Mouse (Mus musculus): ENCODE measurements around the gene Gfer. TPM values are rescaled to one million over a fixed set of nuclear protein-coding genes. Genes with fewer than 3 reads are reported as not detected.
"Not testable (repeated sequence)": the region's sequence is repeated elsewhere in the genome, so short reads cannot be mapped to it uniquely, and the experiment has no call there.

Gene Gfer
- polyA plus RNA-seq, 1 experiment from 2014 or later, result 53.5 TPM

DNA sequence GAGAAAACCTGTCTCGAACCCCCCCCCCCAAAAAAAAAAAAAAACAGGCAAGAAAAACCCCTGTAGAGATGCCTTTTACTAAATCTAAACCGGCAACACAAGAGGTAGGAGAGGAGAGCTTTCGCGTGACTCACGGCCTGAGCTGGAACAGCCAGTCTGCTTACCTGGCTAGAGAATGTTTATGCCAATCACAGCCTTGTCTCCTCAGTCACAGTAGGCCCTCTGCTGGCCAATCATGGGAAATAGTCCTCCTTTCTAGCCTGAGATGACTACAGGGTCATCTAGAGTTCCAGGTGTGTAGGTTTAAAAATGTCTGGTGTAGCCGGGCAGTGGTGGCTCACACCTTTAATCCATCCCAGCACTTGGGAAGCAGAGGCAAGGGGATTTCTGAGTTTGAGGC, 28.5 kb downstream of the Gfer start:
- Histone ChIP-seq H3K4me1 (replicated peaks) (peaks cover 28% of the 10 kb centered on the region), H3K27ac (no peak overlapping the region), H3K27me3 (no peaks in the 10 kb centered on the region), H3K36me3 (no peaks in the 10 kb centered on the region), H3K4me2 (no peak overlapping the region), H3K9me3 (no peaks in the 10 kb centered on the region), H3K4me3 (replicated peaks) (no peak overlapping the region), H3K9ac (replicated peaks) (no peak overlapping the region)
- 26% methylated on average over 6 of the region's 6 CpGs for WGBS
- ATAC-seq (ENCODE audit: insufficient number of reproducible peaks, insufficient read depth, low FRiP score, low TSS enrichment, low read depth), result no peak

GRCm38 (mm10) chr17:24667011-24667410, 28.9 kb downstream of the Gfer start:
- WGBS, result 65% methylated on average over 7 of the region's 7 CpGs
- H3K4me3 ChIP-seq (replicated peaks); ATAC-seq (ENCODE audit: insufficient number of reproducible peaks, insufficient read depth, low FRiP score, low TSS enrichment, low read depth); H3K27me3 ChIP-seq; H3K36me3 ChIP-seq; H3K4me2 ChIP-seq; H3K9me3 ChIP-seq; H3K9ac ChIP-seq (replicated peaks); H3K27ac ChIP-seq: not testable (repeated sequence)
- H3K4me1 ChIP-seq (replicated peaks), result peaks cover 24% of the 10 kb centered on the region

- Histone ChIP-seq H3K27me3 (peaks cover 56% of the 10 kb centered on the region), H3K27ac (no peak within 1 kb of the TSS), H3K9ac (replicated peaks) (peak within 1 kb of the TSS; percentile 63), H3K9me3 (no peaks in the 10 kb centered on the region), H3K4me1 (replicated peaks) (peaks cover 12% of the 10 kb centered on the region), H3K36me3 (no peaks in the 10 kb centered on the region), H3K4me2 (peak within 1 kb of the TSS; percentile 97), H3K4me3 (replicated peaks) (peak within 1 kb of the TSS; percentile 52)
- ATAC-seq (ENCODE audit: insufficient number of reproducible peaks, insufficient read depth, low FRiP score, low TSS enrichment, low read depth), result peak; percentile 46; the same call in 1 of the 2 replicates
- 1% methylated on average over 47 of the region's 47 CpGs for WGBS
Measured at GRCm38 (mm10) chr17:24658017-24658758, 37.8 kb downstream of the Gfer start, which contains the start of gene Npw. Npw (minus strand) TSS chr17:24658457.

DNA sequence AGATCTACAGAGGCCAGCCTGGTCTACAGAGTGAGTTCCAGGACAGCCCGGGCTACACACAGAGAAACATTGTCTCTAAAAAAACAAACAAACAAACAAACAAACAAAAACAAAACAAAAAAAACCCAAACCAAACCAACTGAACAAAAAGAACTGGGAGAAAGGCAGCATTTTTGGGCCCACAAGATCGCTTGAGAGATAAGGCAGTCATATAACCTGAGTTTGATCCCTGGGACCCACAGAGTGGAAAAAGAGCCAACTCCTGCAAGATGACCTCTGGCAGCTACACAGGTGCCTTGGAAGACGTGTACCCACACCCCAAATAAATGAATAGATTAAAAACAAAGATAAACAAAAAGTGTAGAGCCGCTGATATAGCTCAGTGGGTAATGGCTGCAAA, 41.0 kb downstream of the Gfer start:
- H3K4me2 ChIP-seq, result no peak overlapping the region
- WGBS, result 83% methylated on average over 4 of the region's 4 CpGs
- no peaks in the 10 kb centered on the region for H3K9me3 ChIP-seq
- H3K36me3 ChIP-seq, result no peaks in the 10 kb centered on the region
- ATAC-seq (ENCODE audit: insufficient number of reproducible peaks, insufficient read depth, low FRiP score, low TSS enrichment, low read depth), result no peak
- no peak overlapping the region for H3K27ac ChIP-seq
- no peak overlapping the region for H3K9ac ChIP-seq (replicated peaks)
- H3K4me1 ChIP-seq (replicated peaks), result peaks cover 18% of the 10 kb centered on the region
- peaks cover 41% of the 10 kb centered on the region for H3K27me3 ChIP-seq
- no peak overlapping the region for H3K4me3 ChIP-seq (replicated peaks)

DNA sequence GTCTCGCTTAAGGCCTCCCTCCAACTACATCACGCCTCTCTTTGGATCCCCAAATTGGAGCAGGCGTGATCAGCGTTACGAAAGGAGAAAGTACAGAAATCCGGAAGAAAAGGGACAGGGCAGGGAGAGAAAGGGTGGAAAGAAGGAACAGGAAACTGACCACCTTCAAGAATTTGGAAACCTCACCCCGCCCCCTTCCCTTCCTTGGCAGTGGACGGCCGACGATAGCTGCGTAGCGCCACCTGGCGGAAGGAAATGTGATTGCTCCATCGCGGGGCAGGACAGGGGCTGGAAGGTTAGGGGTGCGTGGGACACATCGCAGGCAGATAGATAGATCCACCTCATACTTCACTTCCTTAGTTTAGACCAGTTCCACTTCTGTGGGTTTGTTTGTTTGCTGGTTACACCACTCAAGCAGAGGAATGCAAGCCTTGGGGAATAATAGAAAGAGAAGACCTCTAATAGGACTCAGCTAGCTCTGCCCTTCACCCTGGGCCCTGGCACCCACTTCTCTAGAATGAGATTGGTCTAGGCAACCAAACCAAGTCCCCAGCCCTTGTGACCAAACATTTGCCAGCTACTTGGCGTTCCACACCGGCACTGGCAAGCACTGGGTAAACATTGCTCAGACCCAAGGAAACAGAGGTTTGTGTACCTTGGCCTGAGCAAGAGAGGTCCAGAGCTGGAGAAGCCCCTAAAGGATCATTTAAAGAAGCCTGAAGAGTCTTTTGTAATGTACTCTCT, 41.8 kb downstream of the Gfer start:
- Histone ChIP-seq H3K36me3 (no peaks in the 10 kb centered on the region), H3K9me3 (no peaks in the 10 kb centered on the region), H3K4me1 (replicated peaks) (peaks cover 23% of the 10 kb centered on the region), H3K9ac (replicated peaks) (no peak overlapping the region), H3K4me3 (replicated peaks) (peak overlapping the region; percentile 35), H3K27me3 (peaks cover 32% of the 10 kb centered on the region), H3K27ac (peak overlapping the region; percentile 59; the same call in 1 of the 2 replicates), H3K4me2 (peak overlapping the region; percentile 62)
- WGBS, result 6% methylated on average over 19 of the region's 19 CpGs
- no peak for ATAC-seq (ENCODE audit: insufficient number of reproducible peaks, insufficient read depth, low FRiP score, low TSS enrichment, low read depth)

GRCm38 (mm10) chr17:24651835-24652234, 44.1 kb downstream of the Gfer start:
- Histone ChIP-seq H3K9me3 (no peaks in the 10 kb centered on the region), H3K4me1 (replicated peaks) (peaks cover 29% of the 10 kb centered on the region), H3K36me3 (peaks cover 7% of the 10 kb centered on the region; the same call in 1 of the 2 replicates), H3K4me2 (no peak overlapping the region), H3K4me3 (replicated peaks) (no peak overlapping the region), H3K27ac (no peak overlapping the region), H3K9ac (replicated peaks) (no peak overlapping the region), H3K27me3 (peaks cover 9% of the 10 kb centered on the region)
- 69% methylated on average over 3 of the region's 3 CpGs for WGBS
- ATAC-seq (ENCODE audit: insufficient number of reproducible peaks, insufficient read depth, low FRiP score, low TSS enrichment, low read depth), result no peak

- Histone ChIP-seq H3K36me3 (peaks cover 16% of the 10 kb centered on the region; the same call in 1 of the 2 replicates), H3K27me3 (no peaks in the 10 kb centered on the region), H3K9me3 (no peaks in the 10 kb centered on the region), H3K4me1 (replicated peaks) (peaks cover 29% of the 10 kb centered on the region), H3K4me3 (replicated peaks) (0 out of 2 replicates have a peak overlapping the region, but pooled peaks have one; percentile 86), H3K9ac (replicated peaks) (no peak overlapping the region; the same call in 1 of the 2 replicates), H3K27ac (no peak overlapping the region), H3K4me2 (peak overlapping the region; percentile 78)
- WGBS, result 79% methylated on average over 4 of the region's 4 CpGs
- ATAC-seq (ENCODE audit: insufficient number of reproducible peaks, insufficient read depth, low FRiP score, low TSS enrichment, low read depth), result no peak
Measured at GRCm38 (mm10) chr17:24650766-24651165, 45.2 kb downstream of the Gfer start.

GRCm38 (mm10) chr17:24650070-24650616, 45.8 kb downstream of the Gfer start, which contains the start of gene Slc9a3r2:
Slc9a3r2 (minus strand) TSS chr17:24650327.
- peak within 1 kb of the TSS; percentile 86 for H3K4me3 ChIP-seq (replicated peaks)
- no peaks in the 10 kb centered on the region for H3K27me3 ChIP-seq
- H3K9ac ChIP-seq (replicated peaks), result peak within 1 kb of the TSS; percentile 90
- peaks cover 33% of the 10 kb centered on the region for H3K4me1 ChIP-seq (replicated peaks)
- H3K27ac ChIP-seq, result peak within 1 kb of the TSS; percentile 67
- peak within 1 kb of the TSS; percentile 78 for H3K4me2 ChIP-seq
- 2% methylated on average over 31 of the region's 41 CpGs for WGBS
- no peaks in the 10 kb centered on the region for H3K9me3 ChIP-seq
- H3K36me3 ChIP-seq, result peaks cover 23% of the 10 kb centered on the region; the same call in 1 of the 2 replicates
- peak; percentile 78 for ATAC-seq (ENCODE audit: insufficient number of reproducible peaks, insufficient read depth, low FRiP score, low TSS enrichment, low read depth)

- Histone ChIP-seq H3K4me2 (peak overlapping the region; percentile 78), H3K4me3 (replicated peaks) (peak overlapping the region; percentile 86), H3K27ac (peak overlapping the region; percentile 67), H3K9ac (replicated peaks) (peak overlapping the region; percentile 90), H3K9me3 (no peaks in the 10 kb centered on the region), H3K36me3 (peaks cover 27% of the 10 kb centered on the region; the same call in 1 of the 2 replicates), H3K4me1 (replicated peaks) (peaks cover 39% of the 10 kb centered on the region), H3K27me3 (no peaks in the 10 kb centered on the region)
- under 1% methylated on average over 35 of the region's 35 CpGs for WGBS
- peak; percentile 34; the same call in 1 of the 2 replicates for ATAC-seq (ENCODE audit: insufficient number of reproducible peaks, insufficient read depth, low FRiP score, low TSS enrichment, low read depth)
Measured at GRCm38 (mm10) chr17:24649581-24650069, 46.3 kb downstream of the Gfer start.

- Histone ChIP-seq H3K9ac (replicated peaks) (peak overlapping the region; percentile 90), H3K9me3 (no peaks in the 10 kb centered on the region), H3K27ac (0 out of 2 replicates have a peak overlapping the region, but pooled peaks have one; percentile 67), H3K27me3 (no peaks in the 10 kb centered on the region), H3K36me3 (peaks cover 31% of the 10 kb centered on the region; the same call in 1 of the 2 replicates), H3K4me3 (replicated peaks) (peak overlapping the region; percentile 86), H3K4me2 (peak overlapping the region; percentile 78), H3K4me1 (replicated peaks) (peaks cover 46% of the 10 kb centered on the region)
- ATAC-seq (ENCODE audit: insufficient number of reproducible peaks, insufficient read depth, low FRiP score, low TSS enrichment, low read depth), result no peak
- 74% methylated on average over 10 of the region's 10 CpGs for WGBS
Measured at GRCm38 (mm10) chr17:24648731-24649377, 47.1 kb downstream of the Gfer start.
